Mouse (Mus musculus) limb, embryonic 13.5 days (tissue): Measurements from ENCODE around the gene Gna14. TPM values are rescaled to one million over a fixed set of nuclear protein-coding genes. Genes with fewer than 3 reads are reported as not detected.
A peak's percentile ranks its signal among the peaks of the same experiment; 100 is the strongest.

Experiments
- ATAC-seq: fragments of 200-750 bp; cut with Nextera tagmentation; 2 replicates; pipeline ENCODE4 v1.8.0; 2017; ENCODE audit warnings: low read depth, moderate number of reproducible peaks, moderate TSS enrichment; ENCODE audit not compliant: low FRiP score
- H3K27ac ChIP-seq: fragments of 300-500 bp; sonication (generic); 2 replicates; pipeline ENCODE4 v1.5.1; 2015; ENCODE audit warnings: inconsistent platforms, mild to moderate bottlenecking, moderate library complexity
- H3K27me3 ChIP-seq: fragments of 300-500 bp; sonication (generic); 2 replicates; pipeline ENCODE4 v1.6.1; 2015; ENCODE audit warnings: mild to moderate bottlenecking, inconsistent platforms
- H3K36me3 ChIP-seq: fragments of 300-500 bp; sonication (generic); 2 replicates; pipeline ENCODE4 v1.6.1; 2015; ENCODE audit warnings: inconsistent platforms, mild to moderate bottlenecking, moderate library complexity
- H3K4me1 ChIP-seq: fragments of 300-500 bp; sonication (generic); 2 replicates; pipeline ENCODE4 v1.6.1; 2015; ENCODE audit warnings: inconsistent platforms
- H3K4me2 ChIP-seq: fragments of 300-500 bp; sonication (generic); replicated peaks from 2 replicates; pipeline ENCODE4 v1.6.1; 2015; ENCODE audit warnings: inconsistent platforms, mild to moderate bottlenecking, moderate library complexity
- H3K4me3 ChIP-seq: fragments of 300-500 bp; sonication (generic); 2 replicates; pipeline ENCODE4 v1.5.1; 2015; ENCODE audit warnings: moderate library complexity, mild to moderate bottlenecking, inconsistent platforms
- H3K9ac ChIP-seq: fragments of 300-500 bp; sonication (generic); 2 replicates; pipeline ENCODE4 v1.6.1; 2015; ENCODE audit warnings: mild to moderate bottlenecking, inconsistent platforms
- H3K9me3 ChIP-seq: fragments of 300-500 bp; sonication (generic); 2 replicates; pipeline ENCODE4 v1.6.1; 2016; ENCODE audit warnings: inconsistent platforms
- WGBS: fragments of 180-500 bp; shearing (Covaris S2); methylation state at CpG from one replicate; pipeline ENCODE4 v1.1.7; 2015; 5-methylcytosine and 5-hydroxymethylcytosine counted together
- polyA plus RNA-seq: library from polyadenylated mRNA; unstranded; fragments of >200 nt; fragmentation: Nextera tagmentation; extraction: Ambion mirVana; gene quantifications from 2 replicates; pipeline ENCODE4 v1.2.1, GENCODE M21; 2015

The Gna14 gene
- polyA plus RNA-seq = 1.5 and 2.1 TPM in 2 replicates

DNA sequence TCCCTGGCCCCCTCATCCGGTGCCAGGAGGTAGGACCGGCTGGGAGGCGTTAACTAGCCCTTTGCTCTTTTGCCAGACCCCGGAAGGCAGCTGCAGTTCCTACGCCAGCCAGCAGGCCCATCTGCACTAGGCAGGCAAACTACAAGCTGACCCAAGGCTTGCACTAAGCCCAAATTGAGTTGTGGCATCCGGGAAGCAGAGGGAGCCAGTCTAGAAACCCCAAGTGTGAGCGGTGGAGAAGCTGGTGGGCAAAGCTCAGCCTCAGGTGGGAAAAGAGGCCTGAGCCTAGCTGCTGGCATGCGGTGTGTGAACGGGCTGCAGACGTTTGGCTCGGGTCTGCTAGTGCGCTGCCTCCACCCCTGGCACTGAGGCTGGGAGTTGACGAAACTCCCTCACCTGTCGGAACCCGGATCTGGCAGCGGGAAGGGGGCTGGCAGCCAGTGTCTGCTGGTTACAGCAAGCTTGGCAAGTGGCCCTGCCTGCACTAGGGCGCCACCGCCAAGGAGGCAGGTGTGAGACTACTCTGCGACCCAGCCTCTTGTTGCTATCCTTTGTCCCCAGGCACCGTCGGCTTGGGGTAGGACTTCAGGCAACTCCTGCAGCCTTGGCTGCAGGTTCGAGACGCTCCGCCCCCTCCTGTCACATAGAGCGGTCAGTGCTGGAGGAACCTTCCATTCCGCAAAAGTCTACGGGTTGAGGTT, at the start of gene Gna14:
Gna14 (plus strand) TSS at position 232 of the 701 bp plus-strand sequence.
- Histone ChIP-seq H3K27me3 (peaks cover 60% of the 10 kb centered on the region), H3K9ac (peak within 1 kb of the TSS; percentile 61), H3K4me3 (peak within 1 kb of the TSS; percentile 46), H3K27ac (no peak within 1 kb of the TSS; the same call in 1 of the 2 replicates), H3K36me3 (no peaks in the 10 kb centered on the region), H3K9me3 (no peaks in the 10 kb centered on the region), H3K4me1 (peaks cover 29% of the 10 kb centered on the region), H3K4me2 (peak within 1 kb of the TSS; percentile 85)
- peak; percentile 74 for ATAC-seq
- under 1% methylated on average over 27 of the region's 27 CpGs for WGBS

DNA sequence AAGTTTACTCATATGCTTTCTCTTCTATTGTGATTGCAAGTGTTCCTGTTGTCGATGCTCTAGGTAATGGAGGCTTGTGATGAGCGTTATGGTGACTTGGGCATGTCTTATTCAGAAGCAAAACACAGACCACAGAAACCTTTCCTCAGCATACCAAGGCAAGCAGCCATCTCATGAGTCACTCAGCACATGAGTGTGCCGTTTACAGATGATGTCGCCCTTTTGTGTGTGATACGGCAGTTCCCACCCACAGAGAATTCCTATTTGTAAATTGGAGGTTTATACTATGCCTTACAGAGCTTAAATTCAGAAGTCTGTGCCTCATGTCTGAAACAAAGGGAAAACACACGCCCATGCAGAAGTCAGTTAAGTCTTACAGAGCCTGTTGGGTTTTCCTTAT, 49.0 kb upstream of the Gna14 start:
- no peak overlapping the region for H3K27ac ChIP-seq
- H3K4me3 ChIP-seq = no peak overlapping the region
- no peaks in the 10 kb centered on the region for H3K9me3 ChIP-seq
- H3K4me1 ChIP-seq = no peaks in the 10 kb centered on the region
- 76% methylated on average over 6 of the region's 6 CpGs for WGBS
- no peak overlapping the region for H3K4me2 ChIP-seq
- peaks cover 15% of the 10 kb centered on the region for H3K36me3 ChIP-seq
- no peak for ATAC-seq
- no peaks in the 10 kb centered on the region for H3K27me3 ChIP-seq
- H3K9ac ChIP-seq = no peak overlapping the region

DNA sequence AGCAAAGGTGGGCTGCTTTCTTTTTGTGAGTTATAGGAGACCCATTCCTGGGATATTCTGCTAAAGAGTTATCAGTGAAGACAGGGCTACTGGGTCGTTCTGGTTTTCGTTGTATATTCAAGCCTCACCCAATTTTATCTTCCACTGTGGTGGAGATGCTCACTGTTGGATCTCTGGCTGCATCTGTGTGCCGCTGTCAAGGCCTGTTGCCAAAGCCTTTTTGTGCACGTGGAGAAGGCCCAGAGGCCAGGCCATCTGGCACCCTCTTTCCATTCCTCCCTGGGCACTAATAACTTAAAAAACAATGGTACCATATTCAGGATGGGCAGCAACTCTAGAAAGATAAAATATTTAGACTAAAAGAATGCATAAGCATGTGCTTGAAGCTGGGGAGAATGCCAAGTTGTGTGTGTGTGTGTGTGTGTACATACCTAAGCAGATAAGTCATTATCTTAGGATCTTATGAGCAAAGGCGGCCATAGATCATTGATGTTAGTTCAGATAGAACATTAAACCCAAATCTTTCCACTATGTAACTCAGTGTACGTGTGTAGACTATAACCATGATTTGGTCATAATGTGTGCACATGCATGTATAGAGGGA, 45.3 kb upstream of the Gna14 start:
- Histone ChIP-seq H3K36me3 (peaks cover 4% of the 10 kb centered on the region; the same call in 1 of the 2 replicates), H3K4me3 (no peak overlapping the region), H3K9ac (no peak overlapping the region), H3K27me3 (no peaks in the 10 kb centered on the region), H3K4me2 (no peak overlapping the region), H3K4me1 (no peaks in the 10 kb centered on the region), H3K9me3 (no peaks in the 10 kb centered on the region), H3K27ac (no peak overlapping the region)
- WGBS = 90% methylated on average over 6 of the region's 6 CpGs
- ATAC-seq = no peak

DNA sequence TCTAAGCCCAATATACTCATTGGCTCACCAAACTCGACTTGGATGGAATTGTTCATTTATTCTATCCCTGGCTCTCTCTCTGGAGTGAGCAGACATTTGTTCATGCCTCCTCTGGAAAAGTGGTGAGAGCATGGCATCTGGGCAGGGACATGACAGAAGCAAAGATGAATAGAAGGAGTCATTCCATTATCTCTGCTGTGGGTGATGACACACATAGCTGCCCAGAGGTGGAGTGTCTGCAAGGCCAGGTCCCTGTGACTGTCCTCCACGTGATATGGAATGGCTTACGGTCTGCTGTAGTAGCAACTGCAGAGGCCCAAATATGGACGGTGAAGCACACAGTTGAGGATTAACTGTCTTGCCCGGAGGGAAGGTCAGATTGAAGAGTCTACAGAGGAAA, 41.2 kb upstream of the Gna14 start:
- Histone ChIP-seq H3K4me2 (no peak overlapping the region), H3K27me3 (no peaks in the 10 kb centered on the region), H3K4me3 (no peak overlapping the region), H3K27ac (no peak overlapping the region), H3K9ac (no peak overlapping the region), H3K4me1 (no peaks in the 10 kb centered on the region), H3K36me3 (no peaks in the 10 kb centered on the region), H3K9me3 (no peaks in the 10 kb centered on the region)
- ATAC-seq = no peak
- 87% methylated on average over 5 of the region's 5 CpGs for WGBS

DNA sequence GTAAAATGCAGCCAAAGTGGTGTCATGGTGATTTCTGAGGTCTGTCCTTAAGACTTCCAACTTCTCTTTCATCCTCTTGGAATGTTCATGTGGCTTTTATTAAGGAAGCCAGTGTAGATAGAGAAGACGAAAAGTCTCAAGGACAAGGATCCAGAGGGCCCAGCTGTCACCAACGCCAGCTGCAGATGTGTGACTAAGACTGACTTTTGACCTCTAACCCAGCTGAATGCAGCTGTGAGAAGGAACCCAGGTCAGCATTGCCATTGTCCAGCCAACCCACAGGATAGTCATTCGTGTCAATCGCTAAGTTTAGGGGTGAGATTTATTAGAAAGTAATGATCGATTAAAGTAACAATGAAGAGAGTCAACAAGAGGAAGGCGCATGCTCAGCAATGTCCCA, 32.5 kb upstream of the Gna14 start:
- WGBS = 63% methylated on average over 6 of the region's 6 CpGs
- ATAC-seq = no peak
- H3K27ac ChIP-seq = no peak overlapping the region

DNA sequence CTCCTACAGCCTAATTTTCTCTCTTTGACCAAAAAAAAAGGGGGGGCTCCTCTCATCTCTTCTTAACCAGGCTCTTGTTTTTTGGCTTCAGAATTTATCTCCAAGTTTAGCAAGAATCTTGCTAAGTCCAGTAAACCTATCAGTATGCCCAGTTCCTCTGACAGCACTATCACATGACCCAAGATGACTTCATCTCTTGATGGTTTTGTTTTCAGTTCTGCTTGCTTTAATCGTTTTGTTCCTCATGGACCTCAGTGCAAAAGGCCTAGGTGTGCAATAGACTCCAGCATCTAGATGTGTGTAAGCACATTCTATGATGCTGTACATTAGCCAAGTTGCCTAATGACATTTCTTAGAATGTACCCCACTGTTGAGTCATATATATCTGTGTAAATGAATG, 27.8 kb upstream of the Gna14 start:
- Histone ChIP-seq H3K27me3 (no peaks in the 10 kb centered on the region), H3K4me1 (no peaks in the 10 kb centered on the region), H3K9ac (no peak overlapping the region), H3K27ac (no peak overlapping the region), H3K36me3 (no peaks in the 10 kb centered on the region), H3K9me3 (no peaks in the 10 kb centered on the region), H3K4me2 (no peak overlapping the region), H3K4me3 (no peak overlapping the region)
- no peak for ATAC-seq
- WGBS = 88% methylated on average over 1 of the region's 1 CpGs

More for the DNA sequence above, 32.5 kb upstream of the Gna14 start:
- no peak overlapping the region for H3K4me2 ChIP-seq
- H3K4me1 ChIP-seq = no peaks in the 10 kb centered on the region
- no peaks in the 10 kb centered on the region for H3K36me3 ChIP-seq
- no peak overlapping the region for H3K9ac ChIP-seq
- no peaks in the 10 kb centered on the region for H3K27me3 ChIP-seq
- no peak overlapping the region for H3K4me3 ChIP-seq
- no peaks in the 10 kb centered on the region for H3K9me3 ChIP-seq

DNA sequence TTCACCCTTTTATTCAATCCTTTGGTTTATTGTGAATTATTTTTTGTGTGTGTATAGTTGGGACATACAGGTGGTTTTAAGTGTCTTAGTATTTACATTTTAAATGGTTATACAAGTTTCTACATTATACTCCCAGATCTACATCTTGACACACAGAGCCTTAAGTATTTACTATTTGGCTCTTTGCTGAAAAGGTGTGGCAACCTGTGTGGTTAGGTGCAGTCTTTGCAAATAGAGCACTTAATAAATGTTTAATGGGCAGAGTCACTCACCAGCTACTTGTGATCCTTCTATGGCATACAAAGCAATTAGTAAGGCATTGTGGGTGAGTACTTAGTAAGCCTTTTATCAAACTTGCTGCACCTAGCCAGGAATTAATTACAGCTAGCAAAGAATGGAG, 24.3 kb upstream of the Gna14 start:
- Histone ChIP-seq H3K4me2 (no peak overlapping the region), H3K4me1 (no peaks in the 10 kb centered on the region), H3K27ac (no peak overlapping the region), H3K36me3 (no peaks in the 10 kb centered on the region), H3K27me3 (no peaks in the 10 kb centered on the region), H3K4me3 (no peak overlapping the region), H3K9ac (no peak overlapping the region), H3K9me3 (no peaks in the 10 kb centered on the region)
- ATAC-seq = no peak

DNA sequence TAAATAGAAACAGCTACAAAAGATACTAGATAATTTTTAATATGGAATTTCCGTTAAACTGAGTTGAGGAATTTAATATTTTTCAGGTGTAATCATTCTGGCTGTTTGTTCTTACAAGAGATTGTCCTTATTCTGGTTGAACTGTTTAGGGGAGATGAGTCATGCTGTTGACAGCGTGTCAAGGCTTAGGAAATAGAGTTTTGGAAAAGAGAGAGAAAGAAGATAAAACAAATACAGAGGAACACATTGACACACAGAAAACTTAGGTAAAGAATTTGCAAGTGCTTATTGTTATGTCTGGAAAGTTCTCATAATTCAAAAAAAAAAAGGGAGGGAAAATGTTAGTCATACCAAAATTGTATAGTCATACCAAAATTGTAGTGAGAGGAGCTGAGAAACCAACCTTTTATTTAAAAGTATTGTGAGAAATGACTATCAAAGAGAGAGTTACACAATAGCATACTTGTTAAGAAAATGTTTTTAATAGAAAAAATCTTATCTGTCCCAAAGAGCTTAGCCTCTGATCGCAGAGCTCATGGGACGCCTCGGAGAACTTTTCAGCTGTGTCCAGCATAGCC, 17.4 kb upstream of the Gna14 start:
- Histone ChIP-seq H3K9me3 (no peaks in the 10 kb centered on the region), H3K4me1 (no peaks in the 10 kb centered on the region), H3K4me3 (no peak overlapping the region), H3K27me3 (no peaks in the 10 kb centered on the region), H3K9ac (no peak overlapping the region), H3K4me2 (no peak overlapping the region), H3K36me3 (no peaks in the 10 kb centered on the region), H3K27ac (no peak overlapping the region)
- no peak for ATAC-seq
- WGBS = 84% methylated on average over 5 of the region's 5 CpGs

DNA sequence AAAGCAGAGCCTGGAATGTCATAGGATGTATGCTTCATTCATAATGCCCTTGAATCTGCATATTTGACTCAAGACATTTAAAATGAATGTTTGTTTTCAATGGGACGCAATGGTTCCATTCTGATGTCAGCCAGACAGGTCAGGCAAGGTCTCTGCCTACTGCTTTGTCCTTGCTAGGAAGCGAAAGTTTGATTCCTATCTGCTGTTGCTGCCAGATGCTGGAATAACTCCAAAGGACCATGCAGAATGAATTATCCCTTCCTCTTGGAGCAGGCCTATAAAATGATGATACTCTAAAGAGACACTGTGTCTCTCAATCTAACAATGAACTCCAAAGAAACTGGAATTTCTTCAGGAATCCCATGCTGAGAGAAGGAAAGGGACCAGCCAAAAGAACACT, 10.0 kb upstream of the Gna14 start:
- no peak for ATAC-seq
- Histone ChIP-seq H3K4me3 (no peak overlapping the region), H3K9me3 (peaks cover 10% of the 10 kb centered on the region), H3K27ac (no peak overlapping the region), H3K9ac (no peak overlapping the region), H3K4me1 (no peaks in the 10 kb centered on the region), H3K27me3 (no peaks in the 10 kb centered on the region), H3K4me2 (no peak overlapping the region), H3K36me3 (no peaks in the 10 kb centered on the region)
- WGBS = 83% methylated on average over 2 of the region's 2 CpGs

DNA sequence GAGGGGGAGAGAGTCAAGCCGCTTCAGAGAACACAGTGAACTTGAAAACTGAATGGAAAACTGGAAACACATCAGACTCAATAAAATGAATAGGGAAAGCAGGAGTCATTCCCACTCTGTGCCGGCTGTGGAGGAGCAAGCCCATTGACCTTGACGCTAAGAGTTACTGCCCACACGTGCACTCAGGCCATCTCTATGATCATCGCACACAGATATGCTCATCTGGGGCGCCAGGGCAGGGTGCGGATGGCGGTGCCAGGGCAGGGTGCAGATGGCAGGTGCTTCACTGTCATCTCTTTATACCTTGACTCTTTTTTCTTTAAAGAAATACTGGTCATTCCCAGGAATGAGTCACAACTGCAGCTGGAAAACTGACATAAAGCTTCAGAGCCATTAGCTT, 4.2 kb upstream of the Gna14 start:
- H3K4me2 ChIP-seq = no peak overlapping the region
- WGBS = 90% methylated on average over 8 of the region's 8 CpGs
- no peak overlapping the region for H3K4me3 ChIP-seq
- no peak overlapping the region for H3K9ac ChIP-seq
- peaks cover 15% of the 10 kb centered on the region for H3K4me1 ChIP-seq
- no peak overlapping the region for H3K27ac ChIP-seq
- H3K9me3 ChIP-seq = peaks cover 10% of the 10 kb centered on the region
- no peak for ATAC-seq
- H3K36me3 ChIP-seq = no peaks in the 10 kb centered on the region
- H3K27me3 ChIP-seq = peaks cover 25% of the 10 kb centered on the region

DNA sequence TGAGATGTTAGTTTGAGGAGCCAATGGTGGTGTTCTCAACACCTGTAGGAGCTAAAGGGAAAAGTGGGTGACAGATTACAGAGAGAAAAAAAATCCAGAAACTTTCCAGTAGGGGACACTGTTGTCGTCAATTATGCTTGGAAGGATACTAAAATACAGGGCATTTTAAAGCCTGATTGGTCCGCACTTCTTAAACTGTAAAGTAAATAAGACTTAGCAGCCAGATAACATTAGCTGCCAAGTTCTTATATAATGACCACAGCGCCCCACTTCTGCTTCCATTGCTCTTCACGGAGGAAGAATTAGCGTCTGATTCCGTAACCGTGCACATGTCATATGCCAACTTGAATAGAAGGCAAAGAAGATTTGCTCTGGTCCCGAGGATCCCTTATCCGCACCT, 683 bp upstream of the Gna14 start:
- no peak overlapping the region for H3K9ac ChIP-seq
- peaks cover 59% of the 10 kb centered on the region for H3K27me3 ChIP-seq
- peak overlapping the region; percentile 46 for H3K4me3 ChIP-seq
- H3K27ac ChIP-seq = no peak overlapping the region
- WGBS = 27% methylated on average over 9 of the region's 9 CpGs
- H3K4me2 ChIP-seq = peak overlapping the region; percentile 85
- ATAC-seq = no peak
- no peaks in the 10 kb centered on the region for H3K36me3 ChIP-seq
- H3K9me3 ChIP-seq = no peaks in the 10 kb centered on the region
- peaks cover 28% of the 10 kb centered on the region for H3K4me1 ChIP-seq

DNA sequence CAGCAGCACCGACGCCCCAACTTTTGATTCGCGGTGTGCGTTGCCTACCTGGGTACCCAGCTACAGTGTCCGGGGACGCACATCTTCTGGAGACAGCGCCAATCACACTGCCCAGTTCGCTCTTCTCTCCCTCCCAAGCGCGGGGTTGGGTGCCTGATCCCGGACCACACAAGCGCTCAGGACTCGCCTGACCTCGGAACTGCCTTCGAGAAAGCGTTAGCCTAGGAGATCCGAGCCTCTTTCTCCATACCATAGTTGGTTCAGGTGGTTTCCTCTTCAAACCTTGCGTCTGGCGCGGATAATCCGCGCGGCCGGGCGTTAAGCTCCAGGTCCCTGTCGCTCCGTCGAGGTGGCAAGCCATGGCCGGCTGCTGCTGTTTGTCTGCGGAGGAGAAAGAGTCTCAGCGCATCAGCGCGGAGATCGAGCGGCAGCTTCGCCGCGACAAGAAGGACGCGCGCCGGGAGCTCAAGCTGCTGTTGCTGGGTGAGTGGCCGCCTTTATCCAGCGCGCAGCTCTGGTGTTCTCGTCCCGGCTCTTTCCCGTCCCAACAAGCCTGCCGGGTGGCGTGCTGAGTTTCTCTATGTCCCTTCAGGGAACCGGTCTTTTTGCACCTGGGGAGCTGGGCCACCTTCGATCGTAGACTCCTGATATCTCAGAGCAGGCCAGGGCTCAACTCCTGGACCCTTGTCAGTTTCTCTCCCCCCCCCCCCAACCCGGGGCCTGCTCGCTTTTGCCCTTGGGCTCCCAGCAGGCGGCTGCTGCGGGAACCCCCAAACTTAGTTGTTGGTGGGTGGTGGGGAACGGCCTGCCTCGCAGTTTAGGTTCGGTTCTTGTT, 990 bp downstream of the Gna14 start:
- Histone ChIP-seq H3K4me2 (peak overlapping the region; percentile 85), H3K36me3 (no peaks in the 10 kb centered on the region), H3K27me3 (peaks cover 60% of the 10 kb centered on the region), H3K9me3 (no peaks in the 10 kb centered on the region), H3K4me1 (peaks cover 29% of the 10 kb centered on the region), H3K4me3 (peak overlapping the region; percentile 46), H3K9ac (peak overlapping the region; percentile 61), H3K27ac (no peak overlapping the region)
- 2% methylated on average over 61 of the region's 61 CpGs for WGBS
- no peak for ATAC-seq
